Mouse (Mus musculus) heart, postnatal 25 days (tissue): Measurements from ENCODE around the gene Eif1. TPM values are rescaled to one million over a fixed set of nuclear protein-coding genes. Genes with fewer than 3 reads are reported as not detected.
"Not testable (repeated sequence)": the region's sequence is repeated elsewhere in the genome, so short reads cannot be mapped to it uniquely, and the experiment has no call there.

Source experiments
- DNase-seq: peaks from one replicate; pipeline ENCODE4 v3.0.0; 2022; ENCODE audit warnings: low spot score
- intact Hi-C: fragments of 180-260 bp; cut with DNase I; formaldehyde crosslinking; loops from one replicate; pipeline ENCODE4 v1.15.1; 2025
- total RNA-seq, 2 experiments: library from RNA; stranded (reverse); gene quantifications; 2 replicates each; pipeline ENCODE4 v1.2.3; 2021

The Eif1 gene
- total RNA-seq, 2 experiments from 2014 or later, result 1,459 to 1,550 TPM

GRCm38 (mm10) chr11:100308672-100309071, 11.0 kb upstream of the Eif1 start:
- DNase-seq, intact Hi-C loops: not testable (repeated sequence)

- no peak for DNase-seq
- intact Hi-C loops, result no loop called here
Measured at GRCm38 (mm10) chr11:100311656-100312055, 8.0 kb upstream of the Eif1 start.

GRCm38 (mm10) chr11:100312096-100312679, 7.5 kb upstream of the Eif1 start:
- intact Hi-C loops, result no loop called here
- no peak for DNase-seq

GRCm38 (mm10) chr11:100313424-100313823, 6.3 kb upstream of the Eif1 start:
- intact Hi-C loops, result no loop called here
- no peak for DNase-seq

- no peak for DNase-seq
- intact Hi-C loops, result no loop called here
Measured at GRCm38 (mm10) chr11:100315439-100315838, 4.2 kb upstream of the Eif1 start.

- intact Hi-C loops, result no loop called here
- no peak for DNase-seq
Measured at GRCm38 (mm10) chr11:100317826-100318380, 1.8 kb upstream of the Eif1 start.

GRCm38 (mm10) chr11:100318529-100319451, 895 bp upstream of the Eif1 start:
- intact Hi-C loops, result no loop called here
- no peak for DNase-seq

GRCm38 (mm10) chr11:100320172-100320630, 516 bp downstream of the Eif1 start:
- intact Hi-C loops, result no loop called here
- DNase-seq, result peak; percentile 96

- intact Hi-C loops, DNase-seq: not testable (repeated sequence)
Measured at GRCm38 (mm10) chr11:100320701-100321410, 1.2 kb downstream of the Eif1 start.

- intact Hi-C loops, DNase-seq: not testable (repeated sequence)
Measured at GRCm38 (mm10) chr11:100321479-100322305, 2.0 kb downstream of the Eif1 start.

GRCm38 (mm10) chr11:100322591-100323258, 3.0 kb downstream of the Eif1 start:
- intact Hi-C loops, result no loop called here
- no peak for DNase-seq

GRCm38 (mm10) chr11:100323578-100323977, 3.9 kb downstream of the Eif1 start:
- DNase-seq, result no peak
- intact Hi-C loops, result no loop called here

- intact Hi-C loops, result no loop called here
- DNase-seq, result no peak
Measured at GRCm38 (mm10) chr11:100325062-100325629, 5.5 kb downstream of the Eif1 start.

GRCm38 (mm10) chr11:100327316-100327715, 7.6 kb downstream of the Eif1 start:
- intact Hi-C loops, result no loop called here
- DNase-seq, result no peak

- DNase-seq, result no peak
- intact Hi-C loops, result no loop called here
Measured at GRCm38 (mm10) chr11:100327761-100328160, 8.1 kb downstream of the Eif1 start.

GRCm38 (mm10) chr11:100330235-100330634, 10.6 kb downstream of the Eif1 start:
- DNase-seq, result no peak
- intact Hi-C loops, result no loop called here

GRCm38 (mm10) chr11:100330816-100331375, 11.2 kb downstream of the Eif1 start:
- intact Hi-C loops, DNase-seq: not testable (repeated sequence)
